Mouse (Mus musculus): ENCODE data around the gene Smarca2.

GRCm38 (mm10) chr19:26776066-26777025 is 171.5 kb downstream of the Smarca2 start:
- TF ChIP-seq CTCF (IDR thresholded peaks at IDR 0.05), result no peak
- no peak for TF ChIP-seq EP300 (IDR thresholded peaks at IDR 0.05)
